Mouse (Mus musculus) heart, adult 2 months (tissue): ENCODE measurements around the gene Rwdd2a. TPM values are rescaled to one million over a fixed set of nuclear protein-coding genes. Genes with fewer than 3 reads are reported as not detected.
A peak's percentile ranks its signal among the peaks of the same experiment; 100 is the strongest.
"Not testable (repeated sequence)": the region's sequence is repeated elsewhere in the genome, so short reads cannot be mapped to it uniquely, and the experiment has no call there.

Source experiments
- DNase-seq, 2 experiments: peaks; one replicate each; pipeline ENCODE4 v3.0.0; 2021
- H3K27ac ChIP-seq: fragments of 200-600 bp; 2 replicates; pipeline ENCODE4 v1.8.1; 2022
- H3K27me3 ChIP-seq: fragments of 200-500 bp; 2 replicates; pipeline ENCODE4 v1.6.1; 2012; ENCODE audit warnings: mild to moderate bottlenecking, low read length, inconsistent platforms, mixed read lengths; ENCODE audit not compliant: control insufficient read depth, insufficient read depth
- H3K36me3 ChIP-seq: fragments of 200-500 bp; 2 replicates; pipeline ENCODE4 v1.6.1; 2012; ENCODE audit warnings: low read length, inconsistent platforms; ENCODE audit not compliant: control insufficient read depth, insufficient read depth
- H3K4me1 ChIP-seq: fragments of 200-500 bp; 2 replicates; pipeline ENCODE4 v1.6.1; 2011; ENCODE audit warnings: low read length; ENCODE audit not compliant: control insufficient read depth, insufficient read depth
- H3K4me3 ChIP-seq: fragments of 200-600 bp; 2 replicates; pipeline ENCODE4 v1.8.1; 2022
- H3K79me2 ChIP-seq: fragments of 200-500 bp; replicated peaks from 2 replicates; pipeline ENCODE4 v1.6.1; 2012; ENCODE audit warnings: mild to moderate bottlenecking, inconsistent platforms, low read length, moderate library complexity, mixed read lengths; ENCODE audit not compliant: control insufficient read depth, insufficient read depth
- H3K9ac ChIP-seq: fragments of 200-500 bp; 2 replicates; pipeline ENCODE4 v1.6.1; 2012; ENCODE audit warnings: low read depth, mild to moderate bottlenecking, control low read depth, inconsistent platforms, low read length, mixed read lengths
- CTCF ChIP-seq: fragments of 200-600 bp; IDR thresholded peaks from 2 replicates; pipeline ENCODE4 v1.8.1; 2022; ENCODE audit warnings: antibody characterized with exemption, mild to moderate bottlenecking, moderate library complexity
- EP300 ChIP-seq: fragments of 200-500 bp; IDR thresholded peaks from 2 replicates; pipeline ENCODE4 v1.6.1; 2011; ENCODE audit warnings: low read depth, low read length, control low read depth; ENCODE audit not compliant: insufficient read depth
- POLR2A ChIP-seq: fragments of 200-500 bp; IDR thresholded peaks from 2 replicates; pipeline ENCODE4 v1.6.1; 2011; ENCODE audit warnings: mild to moderate bottlenecking, low read depth, low read length, control low read depth; ENCODE audit not compliant: insufficient read depth
- WGBS: fragments of 180-500 bp; shearing (Covaris S2); methylation state at CpG from one replicate; pipeline ENCODE4 v1.1.7; 2018; 5-methylcytosine and 5-hydroxymethylcytosine counted together
- intact Hi-C: fragments of 180-260 bp; cut with DNase I; formaldehyde crosslinking; loops from one replicate; pipeline ENCODE4 v1.15.1; 2025
- polyA plus RNA-seq: library from polyadenylated mRNA; depleted of rRNA; stranded (reverse); fragments of >200 nt; gene quantifications from 2 replicates; pipeline ENCODE4 v1.2.3, GENCODE M21; 2012
- total RNA-seq, 2 experiments: library from RNA; stranded (reverse); gene quantifications; 2 replicates each; pipeline ENCODE4 v1.2.3; 2021

Rwdd2a gene
- total and polyA plus RNA-seq, 3 experiments, result 0.27 to 0.86 (median 0.47) TPM

DNA sequence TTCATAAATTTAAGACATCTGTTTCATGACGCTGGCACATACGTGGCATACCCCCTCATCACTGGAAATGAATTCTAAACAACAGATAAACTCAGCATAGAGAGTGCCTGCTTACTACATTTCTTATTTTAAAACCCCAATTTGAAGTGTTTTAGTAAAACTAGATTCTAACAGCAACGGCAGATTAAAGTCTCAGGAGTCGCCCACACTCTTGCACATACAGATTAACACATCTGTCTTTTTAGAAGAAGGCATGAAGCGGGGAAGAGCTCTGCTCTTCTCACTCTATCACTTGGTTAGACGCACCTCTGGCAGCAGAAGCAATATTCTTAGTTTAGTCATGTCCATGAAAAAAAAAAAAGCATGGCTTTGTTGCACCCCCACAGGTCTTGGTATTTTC lies 3.4 kb downstream of the Rwdd2a start:
- H3K27ac ChIP-seq, result no peak overlapping the region
- no peaks in the 10 kb centered on the region for H3K79me2 ChIP-seq
- no peaks in the 10 kb centered on the region for H3K27me3 ChIP-seq
- H3K4me1 ChIP-seq, result peaks cover 4% of the 10 kb centered on the region
- no peak for TF ChIP-seq EP300
- no peak for TF ChIP-seq CTCF
- TF ChIP-seq POLR2A, result no peak
- intact Hi-C loops, result loop anchor here (10.0 kb wide), 2 partner anchors 450 to 820 kb away; partner anchors contain the start of gene Cyb5r4
- H3K9ac ChIP-seq, result no peak overlapping the region
- no peaks in the 10 kb centered on the region for H3K36me3 ChIP-seq
- DNase-seq, result no peak
- no peak overlapping the region for H3K4me3 ChIP-seq
- 90% methylated on average over 6 of the region's 6 CpGs for WGBS

DNA sequence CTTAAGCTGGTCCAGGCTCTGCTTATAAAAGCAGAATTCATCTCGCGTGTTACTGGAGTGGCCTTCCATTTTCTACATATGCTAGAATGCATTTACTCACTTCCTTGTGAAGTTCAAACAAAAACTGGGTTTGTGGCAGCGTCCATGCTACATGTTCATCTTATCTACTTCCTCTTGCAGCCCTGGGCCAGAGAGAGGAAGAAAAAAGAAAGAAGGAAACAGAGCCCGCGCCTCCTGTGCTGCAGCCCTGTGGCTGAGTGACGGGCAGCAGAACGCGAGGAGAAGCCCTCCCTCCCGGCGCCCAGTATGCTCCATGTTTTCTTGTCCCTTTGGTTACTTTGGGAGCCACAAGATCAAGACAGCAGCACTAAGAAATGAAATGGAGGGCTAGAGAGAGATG lies 7.9 kb downstream of the Rwdd2a start:
- no peak for DNase-seq
- Histone ChIP-seq H3K4me1 (no peaks in the 10 kb centered on the region), H3K27ac (no peak overlapping the region), H3K27me3 (no peaks in the 10 kb centered on the region), H3K36me3 (no peaks in the 10 kb centered on the region), H3K9ac (no peak overlapping the region), H3K79me2 (no peaks in the 10 kb centered on the region), H3K4me3 (no peak overlapping the region)
- intact Hi-C loops, result loop anchor here (10.0 kb wide), 2 partner anchors 445 to 825 kb away; partner anchors contain the start of gene Cyb5r4
- TF ChIP-seq CTCF (no peak), POLR2A (no peak), EP300 (no peak)
- WGBS, result 51% methylated on average over 10 of the region's 10 CpGs

DNA sequence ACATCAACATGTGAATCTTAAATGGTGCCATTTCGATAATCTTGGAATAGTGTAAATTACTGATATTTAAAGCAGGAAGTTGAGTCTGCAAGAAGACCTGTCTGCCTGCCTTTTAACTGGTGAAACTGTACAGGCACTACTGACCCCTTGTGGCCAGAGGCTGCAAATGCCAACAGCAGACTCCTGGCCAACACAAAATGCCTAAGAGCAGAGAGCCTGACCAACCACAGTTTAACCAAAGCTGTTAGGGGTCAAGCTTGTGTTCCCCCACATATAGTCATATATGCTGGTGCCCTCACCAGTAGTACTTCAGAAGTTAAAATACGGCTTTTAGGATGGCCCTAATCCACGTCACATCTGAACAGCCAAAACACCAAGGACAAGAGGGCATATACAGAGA lies 11.9 kb downstream of the Rwdd2a start:
- H3K79me2 ChIP-seq, result no peaks in the 10 kb centered on the region
- H3K27ac ChIP-seq, result no peak overlapping the region
- H3K9ac ChIP-seq, result no peak overlapping the region
- TF ChIP-seq CTCF, result peak; percentile 99
- TF ChIP-seq POLR2A, result no peak
- TF ChIP-seq EP300, result 0 out of 2 replicates have a peak, but pooled peaks have one; percentile 48
- intact Hi-C loops, result no loop called here
- WGBS, result 53% methylated on average over 3 of the region's 3 CpGs
- H3K4me1 ChIP-seq, result no peaks in the 10 kb centered on the region
- H3K27me3 ChIP-seq, result no peaks in the 10 kb centered on the region
- no peak overlapping the region for H3K4me3 ChIP-seq
- H3K36me3 ChIP-seq, result no peaks in the 10 kb centered on the region
- DNase-seq, result peak; percentile 66 to 75

DNA sequence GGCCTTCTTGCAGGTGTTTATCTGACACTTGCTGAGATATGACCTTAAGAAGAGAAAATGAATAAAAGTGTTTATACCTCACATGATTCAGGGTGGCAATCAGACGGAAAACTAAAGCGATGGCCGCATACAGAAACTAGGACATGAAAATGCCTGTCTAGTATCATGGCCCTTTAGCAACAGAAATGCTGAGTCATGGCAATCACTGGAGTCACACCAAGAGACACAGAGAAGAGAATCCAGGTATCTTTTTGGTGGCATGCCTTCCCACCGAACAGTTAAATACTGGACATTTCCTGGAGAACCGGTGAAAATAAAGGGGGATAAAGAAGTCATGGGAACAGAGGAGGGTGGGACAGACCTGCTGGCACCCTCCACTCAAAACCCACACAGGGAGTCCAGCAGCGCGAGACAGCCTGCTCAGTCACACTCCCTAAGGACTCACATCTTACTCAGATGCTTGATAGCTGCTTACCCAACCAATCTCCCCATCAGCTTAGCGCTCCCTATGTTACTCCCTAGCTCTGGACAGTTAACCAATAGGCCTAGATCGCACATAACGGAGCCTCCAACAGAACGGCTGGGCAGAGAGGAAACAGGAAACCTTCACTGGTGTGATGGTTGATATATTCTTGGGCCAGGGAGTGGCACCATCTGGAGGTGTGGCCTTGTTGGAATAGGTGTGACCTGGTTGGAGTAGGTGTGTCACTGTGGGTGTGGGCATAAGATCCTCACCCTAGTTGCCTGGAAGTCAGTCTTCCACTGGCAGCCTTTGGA lies 15.4 kb downstream of the Rwdd2a start:
- intact Hi-C loops, result no loop called here
- H3K36me3 ChIP-seq, result no peaks in the 10 kb centered on the region
- no peaks in the 10 kb centered on the region for H3K27me3 ChIP-seq
- TF ChIP-seq CTCF, result no peak
- no peak for TF ChIP-seq EP300
- TF ChIP-seq POLR2A, result no peak
- no peak for DNase-seq
- no peak overlapping the region for H3K27ac ChIP-seq
- no peaks in the 10 kb centered on the region for H3K4me1 ChIP-seq
- 86% methylated on average over 11 of the region's 11 CpGs for WGBS
- H3K79me2 ChIP-seq, result no peaks in the 10 kb centered on the region
- H3K4me3 ChIP-seq, result no peak overlapping the region
- H3K9ac ChIP-seq, result no peak overlapping the region

DNA sequence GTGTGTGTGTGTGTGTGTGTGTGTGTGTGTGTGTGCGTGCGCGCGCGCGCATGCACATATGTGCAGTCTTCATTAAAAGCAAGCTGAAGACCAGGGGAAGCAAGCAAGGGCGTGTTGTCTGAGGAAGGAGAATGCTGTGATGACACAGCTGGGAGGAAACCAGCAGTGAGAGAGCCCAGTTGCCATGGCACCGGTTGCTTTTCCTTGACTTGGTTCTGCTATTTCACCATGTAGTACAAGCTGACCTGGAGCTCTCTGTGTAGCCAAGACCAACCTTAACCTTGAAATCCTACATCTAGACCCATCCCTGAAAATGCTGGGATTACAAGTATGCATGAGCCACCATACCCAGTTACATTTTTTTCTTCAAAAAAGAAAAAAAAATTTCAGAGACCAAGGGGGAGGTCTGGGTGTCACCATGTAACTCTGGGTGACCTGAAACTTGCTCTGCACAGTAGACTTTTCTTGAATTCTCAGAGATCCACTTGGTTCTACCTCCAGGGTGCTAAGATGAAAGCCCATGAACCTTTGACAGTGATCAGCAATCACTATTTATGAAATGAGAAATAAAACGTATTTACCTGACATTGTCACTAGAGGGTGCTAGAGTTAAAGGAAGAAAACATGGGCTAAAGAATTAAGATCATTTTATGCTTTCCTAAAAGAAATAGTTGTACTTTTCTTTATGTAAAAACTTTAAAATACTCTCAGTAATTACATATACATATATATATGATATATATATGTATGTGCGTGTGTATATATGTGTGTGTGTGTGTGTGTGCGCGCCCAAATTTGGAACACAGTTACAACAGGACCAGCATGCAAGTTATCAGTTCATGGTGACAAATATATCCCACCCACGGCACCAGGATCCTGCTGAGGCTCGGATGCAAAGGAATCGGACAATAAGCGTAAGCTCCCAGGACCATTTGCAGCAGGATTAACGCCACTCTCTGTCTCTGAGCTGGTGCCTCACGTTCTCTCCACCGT lies 21.2 kb downstream of the Rwdd2a start:
- no peak overlapping the region for H3K27ac ChIP-seq
- DNase-seq, result peak in 1 of 2 experiments; percentile 34
- WGBS, result 64% methylated on average over 19 of the region's 19 CpGs

DNA sequence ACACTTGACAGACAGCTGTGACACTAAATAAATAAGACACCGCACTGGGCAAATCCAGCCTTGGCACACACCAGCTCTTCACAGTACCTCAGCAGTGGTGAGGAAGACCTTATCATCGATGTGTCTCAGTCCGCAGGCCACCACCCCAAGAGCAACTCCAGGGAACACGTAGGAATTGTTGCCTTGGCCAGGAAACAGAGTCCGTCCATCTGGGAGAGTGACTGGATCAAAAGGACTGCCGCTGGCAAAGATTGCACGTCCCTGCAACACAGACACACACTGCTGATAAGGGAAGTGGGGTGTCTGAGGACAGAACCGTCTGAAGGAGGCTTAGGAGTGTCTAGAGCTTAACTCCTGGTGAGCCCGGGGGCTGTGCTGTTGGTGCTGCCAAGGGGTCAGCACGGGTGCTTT lies 22.6 kb downstream of the Rwdd2a start:
- WGBS, result 14% methylated on average over 10 of the region's 10 CpGs
- not testable (repeated sequence) for DNase-seq, H3K27me3 ChIP-seq, H3K27ac ChIP-seq, H3K4me3 ChIP-seq, H3K4me1 ChIP-seq, H3K36me3 ChIP-seq, H3K79me2 ChIP-seq, H3K9ac ChIP-seq
- intact Hi-C loops, result loop anchor here (10.0 kb wide), 2 partner anchors 100 to 650 kb away; partner anchors contain the start of gene Me1

More for the DNA sequence above, 21.2 kb downstream of the Rwdd2a start:
- intact Hi-C loops, result loop anchor here (1.0 to 10.0 kb wide), 4 partner anchors 102 to 652 kb away; partner anchors contain the start of gene Me1
- H3K9ac ChIP-seq, result no peak overlapping the region
- no peaks in the 10 kb centered on the region for H3K36me3 ChIP-seq
- TF ChIP-seq POLR2A, result no peak
- TF ChIP-seq CTCF, result peak; percentile 87
- no peak for TF ChIP-seq EP300
- no peaks in the 10 kb centered on the region for H3K27me3 ChIP-seq
- H3K79me2 ChIP-seq, result no peaks in the 10 kb centered on the region
- H3K4me1 ChIP-seq, result no peaks in the 10 kb centered on the region
- H3K4me3 ChIP-seq, result no peak overlapping the region

DNA sequence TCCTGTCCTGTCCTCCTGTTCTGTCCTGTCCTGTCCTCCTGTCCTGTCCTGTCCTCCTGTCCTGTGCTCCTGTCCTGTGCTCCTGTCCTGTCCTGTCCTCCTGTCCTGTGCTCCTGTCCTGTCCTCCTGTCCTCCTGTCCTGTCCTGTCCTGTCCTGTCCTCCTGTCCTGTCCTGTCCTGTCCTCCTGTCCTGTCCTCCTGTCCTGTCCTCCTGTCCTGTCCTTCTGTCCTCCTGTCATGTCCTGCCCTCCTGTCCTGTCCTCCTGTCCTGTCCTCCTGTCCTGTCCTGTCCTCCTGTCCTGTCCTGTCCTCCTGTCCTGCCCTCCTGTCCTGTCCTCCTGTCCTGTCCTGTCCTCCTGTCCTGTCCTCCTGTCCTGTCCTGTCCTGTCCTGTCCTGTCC lies 25.2 kb downstream of the Rwdd2a start:
- H3K27me3 ChIP-seq, H3K79me2 ChIP-seq, H3K4me3 ChIP-seq, H3K4me1 ChIP-seq, H3K9ac ChIP-seq, DNase-seq, H3K27ac ChIP-seq, H3K36me3 ChIP-seq: not testable (repeated sequence)
- intact Hi-C loops, result loop anchor here (10.0 kb wide), 2 partner anchors 98 to 648 kb away; partner anchors contain the start of gene Me1
